Mouse (Mus musculus) liver, embryonic 15.5 days (tissue): ENCODE data around the gene Fam78a. TPM values are rescaled to one million over a fixed set of nuclear protein-coding genes. Genes with fewer than 3 reads are reported as not detected.
A peak's percentile ranks its signal among the peaks of the same experiment; 100 is the strongest.

ENCODE experiments used
- ATAC-seq: fragments of 200-750 bp; cut with Nextera tagmentation; 2 replicates; pipeline ENCODE4 v1.8.0; 2017; ENCODE audit warnings: moderate number of reproducible peaks, mild to moderate bottlenecking, moderate library complexity; ENCODE audit not compliant: insufficient read depth
- H3K27ac ChIP-seq: fragments of 300-500 bp; sonication (generic); replicated peaks from 2 replicates; pipeline ENCODE4 v1.5.1; 2015; ENCODE audit warnings: mild to moderate bottlenecking, inconsistent platforms
- H3K27me3 ChIP-seq: fragments of 300-500 bp; sonication (generic); 2 replicates; pipeline ENCODE4 v1.6.1; 2015; ENCODE audit warnings: mild to moderate bottlenecking, inconsistent platforms
- H3K36me3 ChIP-seq: fragments of 300-500 bp; sonication (generic); replicated peaks from 2 replicates; pipeline ENCODE4 v1.6.1; 2015; ENCODE audit warnings: moderate library complexity, mild to moderate bottlenecking, inconsistent platforms
- H3K4me1 ChIP-seq: fragments of 300-500 bp; sonication (generic); replicated peaks from 2 replicates; pipeline ENCODE4 v1.6.1; 2015; ENCODE audit warnings: inconsistent platforms
- H3K4me2 ChIP-seq: fragments of 300-500 bp; sonication (generic); 2 replicates; pipeline ENCODE4 v1.6.1; 2015; ENCODE audit warnings: moderate library complexity, mild to moderate bottlenecking, inconsistent platforms
- H3K4me3 ChIP-seq: fragments of 300-500 bp; sonication (generic); replicated peaks from 2 replicates; pipeline ENCODE4 v1.5.1; 2015; ENCODE audit warnings: mild to moderate bottlenecking, inconsistent platforms
- H3K9ac ChIP-seq: fragments of 300-500 bp; sonication (generic); 2 replicates; pipeline ENCODE4 v1.6.1; 2015; ENCODE audit warnings: moderate library complexity, mild to moderate bottlenecking, inconsistent platforms
- H3K9me3 ChIP-seq: fragments of 300-500 bp; sonication (generic); replicated peaks from 2 replicates; pipeline ENCODE4 v1.6.1; 2016; ENCODE audit warnings: inconsistent platforms
- WGBS: fragments of 180-500 bp; shearing (Covaris S2); methylation state at CpG from one replicate; pipeline ENCODE4 v1.1.7; 2015; ENCODE audit warnings: mixed read lengths; ENCODE audit not compliant: insufficient replicate concordance; 5-methylcytosine and 5-hydroxymethylcytosine counted together
- polyA plus RNA-seq: library from polyadenylated mRNA; unstranded; fragments of >200 nt; fragmentation: Nextera tagmentation; extraction: Ambion mirVana; gene quantifications from 2 replicates; pipeline ENCODE4 v1.2.1, GENCODE M21; 2015

The Fam78a gene
- polyA plus RNA-seq, 1 experiment from 2014 or later: 11.4 TPM

- Histone ChIP-seq H3K27me3 (no peaks in the 10 kb centered on the region), H3K9ac (no peak overlapping the region), H3K4me2 (no peak overlapping the region), H3K36me3 (0 out of 2 replicates have a peak, but pooled peaks cover 7% of the 10 kb centered on the region), H3K4me1 (peaks cover 70% of the 10 kb centered on the region), H3K9me3 (no peaks in the 10 kb centered on the region), H3K27ac (no peak overlapping the region), H3K4me3 (no peak overlapping the region)
- 55% methylated on average over 5 of the region's 5 CpGs for WGBS
- no peak for ATAC-seq
Observed at GRCm38 (mm10) chr2:32058716-32059115, 25.9 kb downstream of the Fam78a start.

- 81% methylated on average over 9 of the region's 9 CpGs for WGBS
- no peak overlapping the region for H3K27ac ChIP-seq
- H3K4me1 ChIP-seq: peaks cover 65% of the 10 kb centered on the region
- no peaks in the 10 kb centered on the region for H3K27me3 ChIP-seq
- 0 out of 2 replicates have a peak, but pooled peaks cover 7% of the 10 kb centered on the region for H3K36me3 ChIP-seq
- H3K4me2 ChIP-seq: no peak overlapping the region
- H3K9me3 ChIP-seq: no peaks in the 10 kb centered on the region
- no peak for ATAC-seq
- H3K9ac ChIP-seq: no peak overlapping the region
- no peak overlapping the region for H3K4me3 ChIP-seq
Observed at GRCm38 (mm10) chr2:32058241-32058640, 26.4 kb downstream of the Fam78a start.

GRCm38 (mm10) chr2:32057794-32058193 is 26.9 kb downstream of the Fam78a start:
- no peak overlapping the region for H3K27ac ChIP-seq
- H3K4me1 ChIP-seq: peaks cover 61% of the 10 kb centered on the region
- no peak overlapping the region for H3K4me2 ChIP-seq
- H3K9ac ChIP-seq: no peak overlapping the region
- ATAC-seq: no peak
- no peak overlapping the region for H3K4me3 ChIP-seq
- WGBS: 68% methylated on average over 4 of the region's 4 CpGs
- H3K27me3 ChIP-seq: no peaks in the 10 kb centered on the region
- H3K9me3 ChIP-seq: no peaks in the 10 kb centered on the region
- H3K36me3 ChIP-seq: 0 out of 2 replicates have a peak, but pooled peaks cover 5% of the 10 kb centered on the region

DNA sequence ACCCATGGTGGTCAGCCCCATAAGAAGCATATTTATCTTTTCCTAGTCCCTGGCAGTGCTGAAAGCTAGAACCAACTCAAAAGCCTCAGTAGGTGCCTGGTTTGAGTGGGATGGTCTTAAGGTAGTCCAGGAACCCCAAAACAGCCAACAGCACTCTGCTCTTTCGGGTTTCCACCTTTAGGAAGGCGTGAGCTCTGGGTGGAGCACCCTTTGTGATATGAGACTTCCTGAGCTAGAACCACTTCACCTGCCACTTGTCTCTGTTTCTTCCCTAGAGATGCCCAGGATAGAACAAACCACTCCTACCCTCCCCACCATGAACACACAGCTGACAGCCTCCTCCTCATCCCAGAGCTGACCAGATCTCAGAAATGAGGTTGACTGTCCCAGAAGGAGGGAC is 27.3 kb downstream of the Fam78a start:
- H3K4me3 ChIP-seq: no peak overlapping the region
- ATAC-seq: no peak
- no peak overlapping the region for H3K9ac ChIP-seq
- H3K27me3 ChIP-seq: no peaks in the 10 kb centered on the region
- WGBS: 40% methylated on average over 2 of the region's 2 CpGs
- H3K27ac ChIP-seq: no peak overlapping the region
- peaks cover 8% of the 10 kb centered on the region for H3K36me3 ChIP-seq
- peaks cover 56% of the 10 kb centered on the region for H3K4me1 ChIP-seq
- H3K4me2 ChIP-seq: no peak overlapping the region
- H3K9me3 ChIP-seq: no peaks in the 10 kb centered on the region

- 0 out of 2 replicates have a peak overlapping the region, but pooled peaks have one; percentile 33 for H3K27ac ChIP-seq
- H3K27me3 ChIP-seq: no peaks in the 10 kb centered on the region
- H3K9ac ChIP-seq: no peak overlapping the region
- peaks cover 48% of the 10 kb centered on the region for H3K4me1 ChIP-seq
- no peak overlapping the region for H3K4me2 ChIP-seq
- 67% methylated on average over 10 of the region's 10 CpGs for WGBS
- no peak overlapping the region for H3K4me3 ChIP-seq
- ATAC-seq: no peak
- no peaks in the 10 kb centered on the region for H3K9me3 ChIP-seq
- peaks cover 16% of the 10 kb centered on the region for H3K36me3 ChIP-seq
Observed at GRCm38 (mm10) chr2:32056524-32056923, 28.1 kb downstream of the Fam78a start.

- H3K4me1 ChIP-seq: peaks cover 37% of the 10 kb centered on the region
- no peaks in the 10 kb centered on the region for H3K9me3 ChIP-seq
- H3K4me3 ChIP-seq: no peak overlapping the region
- H3K9ac ChIP-seq: no peak overlapping the region
- 71% methylated on average over 7 of the region's 7 CpGs for WGBS
- no peak overlapping the region for H3K4me2 ChIP-seq
- no peaks in the 10 kb centered on the region for H3K27me3 ChIP-seq
- no peak for ATAC-seq
- H3K27ac ChIP-seq: no peak overlapping the region
- H3K36me3 ChIP-seq: peaks cover 27% of the 10 kb centered on the region
Observed at GRCm38 (mm10) chr2:32055357-32055965, 29.2 kb downstream of the Fam78a start.

DNA sequence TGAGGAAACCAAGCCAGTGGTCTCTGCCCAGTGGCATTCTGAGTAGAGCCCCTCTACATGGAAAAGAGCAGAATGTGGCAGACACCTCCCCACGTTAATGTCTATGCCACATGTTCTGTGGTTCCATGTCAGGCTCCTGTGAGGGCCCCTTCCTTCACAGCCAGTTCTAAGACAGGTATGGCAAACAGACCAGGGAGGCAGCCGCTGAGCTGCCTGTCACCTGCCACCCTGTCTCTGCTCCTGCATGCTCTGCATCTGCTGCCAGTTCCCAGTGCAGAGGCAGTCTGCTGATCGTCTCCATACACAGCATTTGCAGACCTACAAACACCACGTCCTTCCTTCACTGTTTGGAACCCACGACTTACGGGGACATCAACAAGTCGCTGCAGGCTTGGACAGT is 32.2 kb downstream of the Fam78a start:
- Histone ChIP-seq H3K27me3 (no peaks in the 10 kb centered on the region), H3K9me3 (no peaks in the 10 kb centered on the region), H3K4me2 (no peak overlapping the region), H3K36me3 (peaks cover 57% of the 10 kb centered on the region), H3K4me1 (peaks cover 17% of the 10 kb centered on the region), H3K27ac (no peak overlapping the region), H3K9ac (no peak overlapping the region), H3K4me3 (no peak overlapping the region)
- no peak for ATAC-seq
- 77% methylated on average over 7 of the region's 7 CpGs for WGBS

DNA sequence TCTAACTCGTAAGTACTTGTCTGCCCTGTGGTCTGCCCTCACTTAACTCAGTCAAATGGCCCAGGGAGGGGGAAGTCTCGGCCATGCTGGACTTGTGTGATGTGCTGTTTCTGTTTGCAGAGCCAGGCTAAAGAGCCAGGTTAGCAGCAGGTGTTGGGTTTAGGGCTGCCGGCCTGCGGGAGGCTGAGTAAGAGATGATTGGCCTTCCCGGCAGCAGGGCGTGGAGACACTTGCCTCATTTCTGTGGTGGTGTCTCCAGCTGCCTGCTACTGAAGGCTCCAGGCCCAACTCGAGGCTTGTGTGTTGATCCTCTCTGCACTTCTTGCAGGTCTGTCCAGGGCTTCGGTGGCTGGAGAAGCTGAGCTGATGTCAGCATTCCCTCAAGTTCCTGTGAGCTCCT is 32.9 kb downstream of the Fam78a start:
- Histone ChIP-seq H3K9ac (no peak overlapping the region), H3K27ac (no peak overlapping the region), H3K9me3 (no peaks in the 10 kb centered on the region), H3K36me3 (peaks cover 64% of the 10 kb centered on the region), H3K4me1 (peaks cover 11% of the 10 kb centered on the region), H3K27me3 (no peaks in the 10 kb centered on the region), H3K4me3 (no peak overlapping the region), H3K4me2 (no peak overlapping the region)
- no peak for ATAC-seq
- 82% methylated on average over 8 of the region's 8 CpGs for WGBS

- no peaks in the 10 kb centered on the region for H3K27me3 ChIP-seq
- no peak overlapping the region for H3K9ac ChIP-seq
- no peak overlapping the region for H3K4me2 ChIP-seq
- H3K4me3 ChIP-seq: no peak overlapping the region
- H3K9me3 ChIP-seq: no peaks in the 10 kb centered on the region
- no peaks in the 10 kb centered on the region for H3K4me1 ChIP-seq
- no peak overlapping the region for H3K27ac ChIP-seq
- no peak for ATAC-seq
- peaks cover 98% of the 10 kb centered on the region for H3K36me3 ChIP-seq
- WGBS: 84% methylated on average over 10 of the region's 10 CpGs
Observed at GRCm38 (mm10) chr2:32047323-32047722, 37.3 kb downstream of the Fam78a start.

DNA sequence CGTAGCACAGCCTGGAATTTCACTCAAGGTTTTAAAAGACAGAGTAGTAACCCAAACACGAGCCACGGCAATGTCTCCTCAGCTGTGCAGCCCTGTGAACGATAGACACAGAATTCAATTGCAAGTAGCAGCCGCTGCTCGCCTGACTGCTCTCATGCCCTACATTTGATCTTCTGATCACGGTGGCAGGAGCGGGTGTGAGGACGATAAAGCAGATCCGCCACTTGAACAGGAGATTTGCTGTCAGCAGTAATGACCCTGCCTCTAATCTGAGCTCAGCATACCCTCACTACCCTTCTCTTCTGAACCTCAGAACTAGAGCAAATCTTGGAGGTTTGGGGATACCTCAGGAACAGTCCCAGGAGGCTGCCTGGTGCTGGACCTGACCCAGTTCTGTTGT is 38.6 kb downstream of the Fam78a start:
- 85% methylated on average over 10 of the region's 10 CpGs for WGBS
- H3K27ac ChIP-seq: no peak overlapping the region
- ATAC-seq: no peak
- no peaks in the 10 kb centered on the region for H3K9me3 ChIP-seq
- H3K4me2 ChIP-seq: no peak overlapping the region
- no peak overlapping the region for H3K9ac ChIP-seq
- peaks cover 97% of the 10 kb centered on the region for H3K36me3 ChIP-seq
- no peak overlapping the region for H3K4me3 ChIP-seq
- no peaks in the 10 kb centered on the region for H3K27me3 ChIP-seq
- H3K4me1 ChIP-seq: no peaks in the 10 kb centered on the region

DNA sequence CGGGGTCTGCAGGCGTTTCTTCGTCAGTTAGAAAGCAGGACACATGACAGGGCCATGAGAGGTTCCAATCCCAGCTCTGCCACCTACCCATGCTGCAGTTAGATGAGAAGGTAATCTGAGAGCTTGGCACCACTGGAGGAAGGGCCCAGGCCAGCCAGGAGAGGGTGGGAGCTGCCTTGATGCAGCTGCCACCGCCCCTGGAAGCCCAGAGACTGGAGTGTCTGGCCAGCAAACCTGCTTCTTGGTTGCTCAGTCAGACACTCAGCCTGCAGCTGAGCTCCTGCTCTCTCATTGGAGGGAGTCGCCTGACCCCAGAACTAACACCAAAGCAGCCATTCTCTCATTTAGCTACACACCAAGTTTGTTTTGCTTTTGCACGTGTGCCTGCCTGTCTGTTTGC is 39.3 kb downstream of the Fam78a start:
- Histone ChIP-seq H3K4me1 (no peaks in the 10 kb centered on the region), H3K9me3 (no peaks in the 10 kb centered on the region), H3K4me2 (no peak overlapping the region), H3K9ac (no peak overlapping the region), H3K4me3 (no peak overlapping the region), H3K27ac (no peak overlapping the region), H3K36me3 (peaks cover 95% of the 10 kb centered on the region), H3K27me3 (no peaks in the 10 kb centered on the region)
- WGBS: 86% methylated on average over 6 of the region's 6 CpGs
- ATAC-seq: no peak

DNA sequence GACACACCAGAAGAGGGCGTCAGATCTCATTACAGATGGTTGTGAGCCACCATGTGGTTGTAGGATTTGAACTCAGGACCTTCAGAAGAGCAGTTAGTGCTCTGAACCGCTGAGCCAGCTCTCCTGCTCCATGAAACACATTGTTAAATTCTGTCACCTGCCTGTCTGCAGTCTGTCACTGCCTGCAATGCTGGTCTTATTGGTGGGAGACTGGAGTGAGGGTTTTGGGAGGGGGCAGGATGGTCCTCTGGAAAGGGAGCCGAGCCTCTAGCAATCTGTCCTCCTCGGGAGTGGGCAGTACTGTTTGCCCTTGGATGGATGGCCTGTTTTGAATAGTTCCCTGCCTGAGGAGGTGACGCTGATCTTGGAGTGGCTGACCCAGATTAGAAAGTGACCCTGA is 40.8 kb downstream of the Fam78a start:
- no peak for ATAC-seq
- H3K36me3 ChIP-seq: peaks cover 93% of the 10 kb centered on the region
- 67% methylated on average over 5 of the region's 5 CpGs for WGBS

More for the DNA sequence above, 40.8 kb downstream of the Fam78a start:
- no peak overlapping the region for H3K9ac ChIP-seq
- no peak overlapping the region for H3K4me2 ChIP-seq
- H3K4me1 ChIP-seq: no peaks in the 10 kb centered on the region
- no peaks in the 10 kb centered on the region for H3K9me3 ChIP-seq
- no peaks in the 10 kb centered on the region for H3K27me3 ChIP-seq
- H3K27ac ChIP-seq: no peak overlapping the region
- H3K4me3 ChIP-seq: no peak overlapping the region
